Mouse (Mus musculus) stomach, postnatal 0 days (tissue): Measurements from ENCODE around the gene Rin2.
"Not testable (repeated sequence)": the region's sequence is repeated elsewhere in the genome, so short reads cannot be mapped to it uniquely, and the experiment has no call there.

Experiments
- CTCF ChIP-seq: IDR thresholded peaks from 2 replicates; pipeline ENCODE4 v1.5.1; 2016; ENCODE audit warnings: antibody characterized with exemption, low read depth, mild to moderate bottlenecking, moderate library complexity
- EP300 ChIP-seq: optimal IDR thresholded peaks from 2 replicates; pipeline ENCODE3; 2016; ENCODE audit warnings: antibody characterized with exemption

DNA sequence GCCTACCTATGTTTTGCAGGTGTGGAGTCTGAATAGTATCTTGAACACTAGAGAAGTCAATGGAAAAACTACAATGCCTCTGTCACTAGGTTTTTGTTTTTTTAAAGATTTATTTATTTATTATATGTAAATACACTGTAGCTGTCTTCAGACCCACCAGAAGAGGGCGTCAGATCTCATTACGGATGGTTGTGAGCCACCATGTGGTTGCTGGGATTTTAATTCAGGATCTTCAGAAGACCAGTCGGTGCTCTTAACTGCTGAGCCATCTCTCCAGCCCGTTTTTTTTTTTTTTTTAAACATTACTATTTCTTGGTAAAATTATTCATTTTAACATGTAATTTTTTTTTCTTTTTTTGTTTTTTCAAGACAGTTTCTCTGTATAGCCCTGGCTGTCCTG, 230.9 kb downstream of the Rin2 start:
- peak; percentile 56 for TF ChIP-seq CTCF
- not testable (repeated sequence) for TF ChIP-seq EP300
